Mouse (Mus musculus): ENCODE measurements around the gene Foxs1. TPM values are rescaled to one million over a fixed set of nuclear protein-coding genes. Genes with fewer than 3 reads are reported as not detected.

Foxs1 gene
- not detected in 2 replicates for total RNA-seq (2017)

- peak; percentile 22 to 41; a peak in 2 of 4 replicates for ATAC-seq (replicated peaks in 1 of 2; ENCODE audit: insufficient read depth in 1 of 2, low FRiP score in 2 of 2, low TSS enrichment in 1 of 2, low read depth in 1 of 2, poor library complexity in 2 of 2, severe bottlenecking in 2 of 2)
Observed at GRCm38 (mm10) chr2:152933048-152933447, at the start of gene Foxs1. Gene Foxs1, minus strand, starts transcription at chr2:152933208.

GRCm38 (mm10) chr2:152976991-152977390 lies 44.0 kb upstream of the Foxs1 start:
- ATAC-seq (replicated peaks in 1 of 2; ENCODE audit: insufficient read depth in 1 of 2, low FRiP score in 2 of 2, low TSS enrichment in 1 of 2, low read depth in 1 of 2, poor library complexity in 2 of 2, severe bottlenecking in 2 of 2), result no peak

- ATAC-seq (replicated peaks in 1 of 2; ENCODE audit: insufficient read depth in 1 of 2, low FRiP score in 2 of 2, low TSS enrichment in 1 of 2, low read depth in 1 of 2, poor library complexity in 2 of 2, severe bottlenecking in 2 of 2), result no peak
Observed at GRCm38 (mm10) chr2:152965555-152965954, 32.5 kb upstream of the Foxs1 start.

GRCm38 (mm10) chr2:152962091-152962793 lies 29.2 kb upstream of the Foxs1 start, which contains the start of gene Ttll9:
Gene Ttll9, plus strand, starts transcription at chr2:152962485.
- ATAC-seq (replicated peaks in 1 of 2; ENCODE audit: insufficient read depth in 1 of 2, low FRiP score in 2 of 2, low TSS enrichment in 1 of 2, low read depth in 1 of 2, poor library complexity in 2 of 2, severe bottlenecking in 2 of 2), result peak; percentile 95 to 96

GRCm38 (mm10) chr2:152958116-152958515 lies 25.1 kb upstream of the Foxs1 start:
- ATAC-seq (replicated peaks in 1 of 2; ENCODE audit: insufficient read depth in 1 of 2, low FRiP score in 2 of 2, low TSS enrichment in 1 of 2, low read depth in 1 of 2, poor library complexity in 2 of 2, severe bottlenecking in 2 of 2), result no peak

GRCm38 (mm10) chr2:152951850-152952720 lies 19.1 kb upstream of the Foxs1 start:
- no peak for ATAC-seq (replicated peaks in 1 of 2; ENCODE audit: insufficient read depth in 1 of 2, low FRiP score in 2 of 2, low TSS enrichment in 1 of 2, low read depth in 1 of 2, poor library complexity in 2 of 2, severe bottlenecking in 2 of 2)

GRCm38 (mm10) chr2:152951065-152951849 lies 18.2 kb upstream of the Foxs1 start, which contains the start of gene Dusp15:
Gene Dusp15, minus strand, starts transcription at chr2:152951698.
- ATAC-seq (replicated peaks in 1 of 2; ENCODE audit: insufficient read depth in 1 of 2, low FRiP score in 2 of 2, low TSS enrichment in 1 of 2, low read depth in 1 of 2, poor library complexity in 2 of 2, severe bottlenecking in 2 of 2), result peak; percentile 32 to 33; a peak in 1 of 4 replicates

GRCm38 (mm10) chr2:152950358-152951064 lies 17.5 kb upstream of the Foxs1 start:
- no peak for ATAC-seq (replicated peaks in 1 of 2; ENCODE audit: insufficient read depth in 1 of 2, low FRiP score in 2 of 2, low TSS enrichment in 1 of 2, low read depth in 1 of 2, poor library complexity in 2 of 2, severe bottlenecking in 2 of 2)

- no peak for ATAC-seq (replicated peaks in 1 of 2; ENCODE audit: insufficient read depth in 1 of 2, low FRiP score in 2 of 2, low TSS enrichment in 1 of 2, low read depth in 1 of 2, poor library complexity in 2 of 2, severe bottlenecking in 2 of 2)
Observed at GRCm38 (mm10) chr2:152948438-152949020, 15.5 kb upstream of the Foxs1 start.

GRCm38 (mm10) chr2:152947098-152947497 lies 14.1 kb upstream of the Foxs1 start:
- ATAC-seq (replicated peaks in 1 of 2; ENCODE audit: insufficient read depth in 1 of 2, low FRiP score in 2 of 2, low TSS enrichment in 1 of 2, low read depth in 1 of 2, poor library complexity in 2 of 2, severe bottlenecking in 2 of 2), result no peak

GRCm38 (mm10) chr2:152944013-152944412 lies 11.0 kb upstream of the Foxs1 start:
- ATAC-seq (replicated peaks in 1 of 2; ENCODE audit: insufficient read depth in 1 of 2, low FRiP score in 2 of 2, low TSS enrichment in 1 of 2, low read depth in 1 of 2, poor library complexity in 2 of 2, severe bottlenecking in 2 of 2), result no peak

- ATAC-seq (replicated peaks in 1 of 2; ENCODE audit: insufficient read depth in 1 of 2, low FRiP score in 2 of 2, low TSS enrichment in 1 of 2, low read depth in 1 of 2, poor library complexity in 2 of 2, severe bottlenecking in 2 of 2), result 0 out of 4 replicates have a peak, but pooled peaks of 1 of the 2 experiments have one; percentile 16
Observed at GRCm38 (mm10) chr2:152943568-152943967, 10.6 kb upstream of the Foxs1 start.

GRCm38 (mm10) chr2:152942898-152943515 lies 10.0 kb upstream of the Foxs1 start:
- ATAC-seq (replicated peaks in 1 of 2; ENCODE audit: insufficient read depth in 1 of 2, low FRiP score in 2 of 2, low TSS enrichment in 1 of 2, low read depth in 1 of 2, poor library complexity in 2 of 2, severe bottlenecking in 2 of 2), result 0 out of 4 replicates have a peak, but pooled peaks of 1 of the 2 experiments have one; percentile 18

GRCm38 (mm10) chr2:152941776-152942175 lies 8.8 kb upstream of the Foxs1 start:
- no peak for ATAC-seq (replicated peaks in 1 of 2; ENCODE audit: insufficient read depth in 1 of 2, low FRiP score in 2 of 2, low TSS enrichment in 1 of 2, low read depth in 1 of 2, poor library complexity in 2 of 2, severe bottlenecking in 2 of 2)

- ATAC-seq (replicated peaks in 1 of 2; ENCODE audit: insufficient read depth in 1 of 2, low FRiP score in 2 of 2, low TSS enrichment in 1 of 2, low read depth in 1 of 2, poor library complexity in 2 of 2, severe bottlenecking in 2 of 2), result no peak
Observed at GRCm38 (mm10) chr2:152941106-152941505, 8.1 kb upstream of the Foxs1 start.

- peak; percentile 57 to 59; a peak in 2 of 4 replicates for ATAC-seq (replicated peaks in 1 of 2; ENCODE audit: insufficient read depth in 1 of 2, low FRiP score in 2 of 2, low TSS enrichment in 1 of 2, low read depth in 1 of 2, poor library complexity in 2 of 2, severe bottlenecking in 2 of 2)
Observed at GRCm38 (mm10) chr2:152939846-152940245, 6.8 kb upstream of the Foxs1 start.

Measured in hematopoietic stem cell, adult 5-6 weeks (primary cell).